15 mouse cellular contexts compared by ENCODE assay signal in genomic region chr1:60974221-60974620, GRCm38 (mm10). TPM values are rescaled to one million over a fixed set of nuclear protein-coding genes. Genes with fewer than 3 reads are reported as not detected.
"Had no signal": no experiment of that assay in that cellular context is flagged by ENCODE, and none has a peak within 500 bp of the region (broad histone marks: within the 10 kb centered on the region; RNA-seq: fewer than 3 reads in every experiment).

No protein-coding gene starts in this region.

- ATAC-seq: midbrain, embryonic 16.5 days had no signal

- H3K9me3 ChIP-seq: limb, embryonic 13.5 days; midbrain, embryonic 10.5 days; neural tube, embryonic 15.5 days had no signal

- H3K9ac ChIP-seq: limb, embryonic 13.5 days; liver, embryonic 14.5 days; neural tube, embryonic 15.5 days had no signal

- H3K27ac ChIP-seq: layer of hippocampus, adult 2 months; limb, embryonic 13.5 days; liver, embryonic 14.5 days; midbrain, embryonic 10.5 days; neural tube, embryonic 15.5 days; stomach, postnatal 0 days had no signal

- DNase-seq: kidney, postnatal 10 days; kidney, postnatal 4 days; left cerebral cortex, postnatal 4 days; lung, adult 18-20 months; lung, postnatal 36 days; right cerebral cortex, adult 18-20 months; thymus, adult 18-20 months; thymus, postnatal 36 days had no signal

- H3K4me2 ChIP-seq: limb, embryonic 13.5 days; neural tube, embryonic 15.5 days had no signal

- H3K27me3 ChIP-seq: limb, embryonic 13.5 days; neural tube, embryonic 15.5 days had no signal

- H3K4me3 ChIP-seq: layer of hippocampus, adult 2 months; limb, embryonic 13.5 days; midbrain, embryonic 10.5 days; neural tube, embryonic 15.5 days had no signal

- H3K36me3 ChIP-seq: limb, embryonic 13.5 days; midbrain, embryonic 10.5 days; neural tube, embryonic 15.5 days had no signal

- H3K4me1 ChIP-seq: limb, embryonic 13.5 days; neural tube, embryonic 15.5 days had no signal

RNA-seq across cellular contexts. Expression of gene Icos, which starts 3.5 kb away (rescaled TPM):
- total RNA-seq: layer of hippocampus, adult 2 months had no signal
